In the genomic region with DNA sequence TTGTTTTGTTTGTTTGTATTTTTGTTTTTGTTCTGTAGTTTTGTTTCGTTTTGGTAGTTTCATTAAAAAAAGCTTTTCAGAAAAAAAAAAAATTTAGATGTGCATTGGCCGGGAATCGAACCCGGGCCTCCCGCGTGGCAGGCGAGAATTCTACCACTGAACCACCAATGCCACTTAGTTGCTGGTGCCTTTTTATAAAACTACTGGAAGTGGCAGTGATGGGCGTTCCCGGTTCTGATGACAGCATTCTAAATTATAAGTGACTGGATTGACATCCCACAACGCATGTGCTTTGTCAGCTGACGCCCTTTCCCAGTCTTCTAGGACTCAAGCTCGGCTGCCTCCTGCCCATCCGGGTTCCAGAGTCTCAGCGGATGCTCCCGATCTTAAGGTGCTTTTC, we compare ENCODE assay signal across 8 mouse cellular contexts. TPM values are rescaled to one million over a fixed set of nuclear protein-coding genes. Genes with fewer than 3 reads are reported as not detected.
DNase-seq lines count a peak whose midpoint lies in the region; ATAC-seq lines count a peak whose summit lies in the region.

No protein-coding gene starts in this region.

- no peak overlapping the region for H3K9ac ChIP-seq in forebrain, embryonic 12.5 days
- H3K9ac ChIP-seq in limb, embryonic 15.5 days, result no peak overlapping the region
- no peak overlapping the region for H3K9ac ChIP-seq in midbrain, embryonic 16.5 days (ENCODE audit: low read depth, low read length)

- H3K36me3 ChIP-seq in forebrain, embryonic 12.5 days (replicated peaks), result no peaks in the 10 kb centered on the region
- no peaks in the 10 kb centered on the region for H3K36me3 ChIP-seq in limb, embryonic 15.5 days
- no peaks in the 10 kb centered on the region for H3K36me3 ChIP-seq in midbrain, embryonic 16.5 days (ENCODE audit: control insufficient read depth, insufficient read depth, low read length)

- peak overlapping the region; percentile 75 for H3K4me2 ChIP-seq in forebrain, embryonic 12.5 days
- peak overlapping the region; percentile 79 for H3K4me2 ChIP-seq in limb, embryonic 15.5 days
- peak overlapping the region; percentile 85 for H3K4me2 ChIP-seq in midbrain, embryonic 16.5 days (ENCODE audit: low read length)

- 9% methylated on average over 15 of the region's 15 CpGs for WGBS in forebrain, embryonic 12.5 days
- WGBS in limb, embryonic 15.5 days, result 12% methylated on average over 15 of the region's 15 CpGs
- WGBS in midbrain, embryonic 16.5 days, result 8% methylated on average over 15 of the region's 15 CpGs

- H3K27ac ChIP-seq in forebrain, embryonic 12.5 days, result no peak overlapping the region; the same call in 1 of the 2 replicates
- H3K27ac ChIP-seq in limb, embryonic 15.5 days, result no peak overlapping the region
- peak overlapping the region; percentile 82; the same call in 1 of the 2 replicates for H3K27ac ChIP-seq in midbrain, embryonic 16.5 days (ENCODE audit: low read length)

- no peak for ATAC-seq in forebrain, embryonic 12.5 days (ENCODE audit: low FRiP score)
- ATAC-seq in limb, embryonic 15.5 days (ENCODE audit: insufficient number of reproducible peaks, low FRiP score, low TSS enrichment, low read depth), result no peak
- peak; percentile 69 for ATAC-seq in midbrain, embryonic 16.5 days

- DNase-seq in left cerebral cortex, postnatal 14 days (ENCODE audit: low spot score in 2 of 2), result peak; percentile 60 to 69
- no peak for DNase-seq in left cerebral cortex, adult 9 months (ENCODE audit: low spot score in 2 of 2)
- DNase-seq in adrenal gland, postnatal 36 days, result peak; percentile 30 to 39
- DNase-seq in heart, postnatal 4 days, result peak; percentile 80
- no peak for DNase-seq in layer of hippocampus, adult 9-11 months

- no peaks in the 10 kb centered on the region for H3K27me3 ChIP-seq in forebrain, embryonic 12.5 days
- H3K27me3 ChIP-seq in limb, embryonic 15.5 days, result no peaks in the 10 kb centered on the region
- no peaks in the 10 kb centered on the region for H3K27me3 ChIP-seq in midbrain, embryonic 16.5 days (ENCODE audit: control insufficient read depth, insufficient read depth, low read depth, low read length)

- intact Hi-C loops in left cerebral cortex, postnatal 14 days (cut with DNase I), result loop anchor here (2.0 kb wide), 1 partner anchor 28 kb away; no protein-coding TSS in a partner anchor

- peak overlapping the region; percentile 47 for H3K4me3 ChIP-seq in forebrain, embryonic 12.5 days (replicated peaks)
- peak overlapping the region; percentile 46 for H3K4me3 ChIP-seq in limb, embryonic 15.5 days
- peak overlapping the region; percentile 49 for H3K4me3 ChIP-seq in midbrain, embryonic 16.5 days (ENCODE audit: low read depth, low read length)

- H3K9me3 ChIP-seq in forebrain, embryonic 12.5 days, result 0 out of 2 replicates have a peak, but pooled peaks cover 3% of the 10 kb centered on the region
- no peaks in the 10 kb centered on the region for H3K9me3 ChIP-seq in limb, embryonic 15.5 days
- H3K9me3 ChIP-seq in midbrain, embryonic 16.5 days (replicated peaks; ENCODE audit: control insufficient read depth, low read length, poor library complexity, severe bottlenecking), result no peaks in the 10 kb centered on the region; the same call in 1 of the 2 replicates

- H3K4me1 ChIP-seq in forebrain, embryonic 12.5 days, result peaks cover 19% of the 10 kb centered on the region
- peaks cover 11% of the 10 kb centered on the region; the same call in 1 of the 2 replicates for H3K4me1 ChIP-seq in limb, embryonic 15.5 days
- peaks cover 17% of the 10 kb centered on the region for H3K4me1 ChIP-seq in midbrain, embryonic 16.5 days (ENCODE audit: control insufficient read depth, insufficient read depth, low read length)

RNA-seq across cellular contexts. Expression of a gene that starts 55.0 kb away (rescaled TPM):
- under 1 TPM in 1 of 2 experiments, not detected in 1; 0.35 TPM for total RNA-seq in left cerebral cortex, postnatal 14 days (2021)
- under 1 TPM in 1 of 2 experiments, not detected in 1; 0.50 TPM for total RNA-seq in adrenal gland, postnatal 36 days (2021)
- polyA plus RNA-seq in forebrain, embryonic 12.5 days (2016; fragmentation: Nextera tagmentation; extraction: Ambion mirVana), result 1.5 and 2.5 TPM in 2 replicates
- not detected for total RNA-seq in heart, postnatal 4 days (2021)
- polyA plus RNA-seq in limb, embryonic 15.5 days (2015; fragmentation: Nextera tagmentation; extraction: Ambion mirVana), result 0.79 and 1.6 TPM in 2 replicates
- polyA plus RNA-seq in midbrain, embryonic 16.5 days (2015; fragmentation: Nextera tagmentation; extraction: Ambion mirVana), result 2.1 and 2.5 TPM in 2 replicates

Comparison
In these comparisons a context has a peak if more than half of its experiments do, and no peak if none do; other contexts are left out.
1. DNase-seq: peak in left cerebral cortex, postnatal 14 days (2 of 2), adrenal gland, postnatal 36 days (2 of 2) and heart, postnatal 4 days (single experiment); none in left cerebral cortex, adult 9 months (0 of 2) and layer of hippocampus, adult 9-11 months (single experiment).
2. Peak in every context shown above with its lines, with median percentiles within 50 percentile points of each other: H3K4me2 ChIP-seq and H3K4me3 ChIP-seq.